Mouse (Mus musculus) heart, adult 18-20 months (tissue): ENCODE data around the gene Sergef. TPM values are rescaled to one million over a fixed set of nuclear protein-coding genes. Genes with fewer than 3 reads are reported as not detected.

Source experiments
- DNase-seq, 2 experiments: peaks; one replicate each; pipeline ENCODE4 v3.0.0; 2021 to 2022; ENCODE audit warnings: mixed read lengths in 1 of 2
- total RNA-seq, 2 experiments: library from RNA; stranded (reverse); gene quantifications; 2 replicates each; pipeline ENCODE4 v1.2.3; 2021

Sergef gene
- total RNA-seq, 2 experiments from 2014 or later = 3.8 to 5.9 TPM

- no peak for DNase-seq
Observed at GRCm38 (mm10) chr7:46447473-46448165, 192.0 kb downstream of the Sergef start.

- DNase-seq = peak; percentile 36 to 45
Observed at GRCm38 (mm10) chr7:46445896-46446295, 193.7 kb downstream of the Sergef start.

GRCm38 (mm10) chr7:46443163-46443562, 196.4 kb downstream of the Sergef start:
- DNase-seq = peak; percentile 25 to 28

- no peak for DNase-seq
Observed at GRCm38 (mm10) chr7:46438537-46439141, 201.0 kb downstream of the Sergef start.

- no peak for DNase-seq
Observed at GRCm38 (mm10) chr7:46435833-46436232, 203.8 kb downstream of the Sergef start.

- no peak for DNase-seq
Observed at GRCm38 (mm10) chr7:46433874-46434273, 205.7 kb downstream of the Sergef start.

- DNase-seq = no peak
Observed at GRCm38 (mm10) chr7:46425012-46425411, 214.6 kb downstream of the Sergef start.

GRCm38 (mm10) chr7:46423951-46424350, 215.7 kb downstream of the Sergef start:
- no peak for DNase-seq

GRCm38 (mm10) chr7:46422764-46423412, 216.7 kb downstream of the Sergef start:
- DNase-seq = peak; percentile 22 to 60

- DNase-seq = no peak
Observed at GRCm38 (mm10) chr7:46422052-46422763, 217.4 kb downstream of the Sergef start.

GRCm38 (mm10) chr7:46421535-46421934, 218.1 kb downstream of the Sergef start:
- DNase-seq = no peak

- no peak for DNase-seq
Observed at GRCm38 (mm10) chr7:46418102-46418622, 221.4 kb downstream of the Sergef start.

- DNase-seq = no peak
Observed at GRCm38 (mm10) chr7:46417467-46417866, 222.1 kb downstream of the Sergef start.

- DNase-seq = no peak
Observed at GRCm38 (mm10) chr7:46415818-46416425, 223.7 kb downstream of the Sergef start.

GRCm38 (mm10) chr7:46413959-46414725, 225.5 kb downstream of the Sergef start:
- DNase-seq = no peak

GRCm38 (mm10) chr7:46412823-46413222, 226.8 kb downstream of the Sergef start:
- DNase-seq = no peak

- DNase-seq = no peak
Observed at GRCm38 (mm10) chr7:46410727-46411126, 228.9 kb downstream of the Sergef start.

- no peak for DNase-seq
Observed at GRCm38 (mm10) chr7:46409204-46409789, 230.3 kb downstream of the Sergef start.

- DNase-seq = no peak
Observed at GRCm38 (mm10) chr7:46408606-46409005, 231.0 kb downstream of the Sergef start.

- DNase-seq = no peak
Observed at GRCm38 (mm10) chr7:46404756-46405155, 234.9 kb downstream of the Sergef start.
